16 mouse cellular contexts compared by ENCODE assay signal in the genomic region with DNA sequence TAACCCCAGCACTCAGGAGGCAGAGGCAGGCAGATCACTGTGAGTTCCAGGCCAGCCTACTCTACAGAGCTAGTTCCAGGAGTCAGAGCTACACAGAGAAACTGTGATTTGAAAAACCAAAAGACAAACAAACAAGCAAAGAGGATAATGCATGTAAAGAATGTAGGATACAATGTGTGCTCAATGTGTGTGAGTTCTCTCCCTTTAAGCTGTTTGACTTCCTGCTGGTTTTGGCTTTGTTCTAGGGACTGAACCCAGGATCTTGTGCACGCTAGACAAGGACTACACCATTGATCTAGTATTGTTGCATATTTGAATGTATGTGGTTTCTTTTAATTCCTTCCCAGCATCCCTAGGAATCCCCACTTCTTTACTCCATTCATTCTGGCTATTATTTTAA. TPM values are rescaled to one million over a fixed set of nuclear protein-coding genes. Genes with fewer than 3 reads are reported as not detected.
"Had no signal": no experiment of that assay in that cellular context is flagged by ENCODE, and none has a peak within 500 bp of the region (broad histone marks: within the 10 kb centered on the region; RNA-seq: fewer than 3 reads in every experiment).

No protein-coding gene starts in this region.

- H3K36me3 ChIP-seq: neural tube, embryonic 15.5 days; stomach, embryonic 15.5 days had no signal

- H3K4me3 ChIP-seq: neural tube, embryonic 15.5 days; stomach, embryonic 15.5 days had no signal

- H3K4me2 ChIP-seq: neural tube, embryonic 15.5 days; stomach, embryonic 15.5 days had no signal

- H3K27ac ChIP-seq: neural tube, embryonic 15.5 days; stomach, embryonic 15.5 days; stomach, postnatal 0 days had no signal

- H3K4me1 ChIP-seq: neural tube, embryonic 15.5 days; stomach, embryonic 15.5 days had no signal

- H3K9me3 ChIP-seq: neural tube, embryonic 15.5 days; stomach, embryonic 15.5 days had no signal

- DNase-seq: retina, postnatal 1 day; right cerebral cortex, adult 18-20 months; right cerebral cortex, postnatal 14 days; right cerebral cortex, postnatal 25 days; right cerebral cortex, postnatal 4 days; spleen, adult 18-20 months; thymus, adult 18-20 months; thymus, adult 2 months; thymus, postnatal 14 days; thymus, postnatal 25 days; thymus, postnatal 36 days; thymus, postnatal 4 days had no signal

- H3K27me3 ChIP-seq: stomach, embryonic 15.5 days had no signal

- H3K9ac ChIP-seq: neural tube, embryonic 15.5 days; stomach, embryonic 15.5 days had no signal

RNA-seq across cellular contexts. Expression of a gene that starts 14.3 kb away (rescaled TPM):
- polyA plus RNA-seq: neural tube, embryonic 14.5 days; neural tube, embryonic 15.5 days had no signal
